Mouse (Mus musculus) stomach, postnatal 0 days (tissue): ENCODE measurements around the gene Bag3. TPM values are rescaled to one million over a fixed set of nuclear protein-coding genes. Genes with fewer than 3 reads are reported as not detected.
A peak's percentile ranks its signal among the peaks of the same experiment; 100 is the strongest.

Experiments
- ATAC-seq: fragments of 200-750 bp; cut with Nextera tagmentation; 2 replicates; pipeline ENCODE4 v1.8.0; 2017; ENCODE audit not compliant: low FRiP score, low TSS enrichment
- DNase-seq: peaks from one replicate; pipeline ENCODE4 v3.0.0-alpha.2; 2016; ENCODE audit warnings: low spot score
- H3K27ac ChIP-seq: fragments of 300-500 bp; sonication (generic); replicated peaks from 2 replicates; pipeline ENCODE4 v1.5.1; 2014; ENCODE audit warnings: mild to moderate bottlenecking, control low read depth
- H3K27me3 ChIP-seq: fragments of 300-500 bp; sonication (generic); 2 replicates; pipeline ENCODE4 v1.6.1; 2014; ENCODE audit warnings: low read length; ENCODE audit not compliant: control insufficient read depth, insufficient read depth
- H3K36me3 ChIP-seq: fragments of 300-500 bp; sonication (generic); 2 replicates; pipeline ENCODE4 v1.6.1; 2014; ENCODE audit warnings: low read length, mixed read lengths; ENCODE audit not compliant: control insufficient read depth, insufficient read depth
- H3K4me1 ChIP-seq: fragments of 300-500 bp; sonication (generic); replicated peaks from 2 replicates; pipeline ENCODE4 v1.6.1; 2014; ENCODE audit warnings: antibody characterized with exemption; ENCODE audit not compliant: control insufficient read depth, insufficient read depth
- H3K4me2 ChIP-seq: fragments of 300-500 bp; sonication (generic); replicated peaks from 2 replicates; pipeline ENCODE4 v1.6.1; 2014; ENCODE audit warnings: low read depth, mild to moderate bottlenecking, control low read depth, moderate library complexity
- H3K4me3 ChIP-seq: fragments of 300-500 bp; sonication (generic); 2 replicates; pipeline ENCODE4 v1.5.1; 2014; ENCODE audit warnings: low read depth, low read length, control low read depth
- H3K9ac ChIP-seq: fragments of 300-500 bp; sonication (generic); 2 replicates; pipeline ENCODE4 v1.6.1; 2014; ENCODE audit warnings: mild to moderate bottlenecking, low read length, control low read depth, mixed read lengths
- H3K9me3 ChIP-seq: fragments of 300-500 bp; sonication (generic); 2 replicates; pipeline ENCODE4 v1.6.1; 2016; ENCODE audit warnings: low read length; ENCODE audit not compliant: control insufficient read depth
- CTCF ChIP-seq: IDR thresholded peaks from 2 replicates; pipeline ENCODE4 v1.5.1; 2016; ENCODE audit warnings: antibody characterized with exemption, low read depth, mild to moderate bottlenecking, moderate library complexity
- EP300 ChIP-seq: optimal IDR thresholded peaks from 2 replicates; pipeline ENCODE3; 2016; ENCODE audit warnings: antibody characterized with exemption
- WGBS: fragments of 180-500 bp; shearing (Covaris S2); extraction: QIAGEN DNeasy Blood & Tissue Kit; methylation state at CpG from one replicate; pipeline ENCODE4 v1.1.7; 2014; 5-methylcytosine and 5-hydroxymethylcytosine counted together
- polyA plus RNA-seq: library from polyadenylated mRNA; unstranded; fragments of >200 nt; fragmentation: Nextera tagmentation; extraction: Ambion mirVana; gene quantifications from 2 replicates; pipeline ENCODE4 v1.2.1, GENCODE M21; 2015

Bag3 gene
- polyA plus RNA-seq, 1 experiment from 2014 or later: 17.7 TPM

DNA sequence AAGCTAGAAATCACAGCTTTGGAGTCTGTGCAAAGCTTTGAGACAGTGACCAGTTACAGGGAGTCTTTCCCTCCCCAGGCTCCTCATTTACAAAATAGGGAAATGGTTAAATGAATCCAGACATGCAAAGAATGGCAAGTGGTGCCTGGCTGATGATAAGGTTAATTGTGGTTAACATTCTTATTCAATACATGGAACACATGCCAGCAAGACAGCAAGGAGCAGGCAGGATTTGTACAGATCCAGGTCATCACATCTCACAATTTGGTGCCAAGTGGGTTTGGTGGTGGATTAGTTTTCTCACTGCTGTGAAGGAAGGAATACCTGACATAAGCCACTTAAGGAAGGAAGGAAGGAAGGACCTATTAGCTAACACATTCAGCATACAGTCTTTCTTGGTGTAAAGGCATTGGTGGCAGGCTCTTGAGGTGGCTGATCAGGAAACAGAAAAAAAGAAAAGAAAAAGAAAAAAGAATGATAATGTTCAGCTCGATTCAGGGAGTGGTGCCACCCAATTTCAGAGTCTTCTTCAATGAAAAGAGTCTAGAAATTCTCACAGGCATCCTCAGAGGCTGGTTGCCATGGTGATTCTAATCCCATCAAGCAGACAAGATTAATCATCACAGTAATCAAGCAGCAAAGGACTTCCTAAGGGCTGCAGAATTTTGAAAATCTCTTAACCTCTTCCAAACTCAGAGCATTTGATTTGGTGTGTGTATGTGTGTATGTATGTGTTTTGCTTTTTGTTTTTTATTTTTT lies 27.1 kb downstream of the Bag3 start:
- no peak overlapping the region for H3K27ac ChIP-seq
- WGBS: 24% methylated on average over 1 of the region's 1 CpGs
- no peaks in the 10 kb centered on the region for H3K9me3 ChIP-seq
- TF ChIP-seq EP300: no peak
- TF ChIP-seq CTCF: no peak
- H3K36me3 ChIP-seq: peaks cover 16% of the 10 kb centered on the region
- H3K4me1 ChIP-seq: peaks cover 2% of the 10 kb centered on the region; the same call in 1 of the 2 replicates
- no peak overlapping the region for H3K4me2 ChIP-seq
- H3K27me3 ChIP-seq: no peaks in the 10 kb centered on the region
- H3K9ac ChIP-seq: no peak overlapping the region
- ATAC-seq: no peak
- no peak for DNase-seq
- no peak overlapping the region for H3K4me3 ChIP-seq

DNA sequence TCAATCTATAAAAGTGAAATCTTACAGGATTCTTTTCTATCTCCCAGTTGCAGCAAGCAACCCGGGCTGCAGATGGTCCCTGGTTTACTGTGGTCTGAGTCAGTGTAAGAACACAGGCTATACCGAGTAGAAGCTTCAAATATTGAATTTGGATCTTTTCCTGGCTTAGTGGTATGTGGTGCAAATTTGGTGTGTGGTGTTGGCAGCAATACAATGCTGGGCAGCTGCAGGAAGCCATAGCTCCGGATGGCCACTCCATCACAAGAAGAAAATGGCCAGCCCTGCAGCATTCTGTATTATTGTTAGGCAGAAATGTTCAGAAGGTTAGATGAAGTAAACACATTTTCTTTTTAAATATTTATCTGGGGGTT lies 27.7 kb downstream of the Bag3 start:
- WGBS: 41% methylated on average over 3 of the region's 3 CpGs
- Histone ChIP-seq H3K27ac (no peak overlapping the region), H3K4me1 (peaks cover 2% of the 10 kb centered on the region; the same call in 1 of the 2 replicates), H3K9ac (no peak overlapping the region), H3K9me3 (no peaks in the 10 kb centered on the region), H3K4me2 (no peak overlapping the region), H3K36me3 (peaks cover 12% of the 10 kb centered on the region), H3K27me3 (no peaks in the 10 kb centered on the region), H3K4me3 (no peak overlapping the region)
- TF ChIP-seq CTCF (no peak), EP300 (no peak)
- no peak for ATAC-seq
- no peak for DNase-seq

DNA sequence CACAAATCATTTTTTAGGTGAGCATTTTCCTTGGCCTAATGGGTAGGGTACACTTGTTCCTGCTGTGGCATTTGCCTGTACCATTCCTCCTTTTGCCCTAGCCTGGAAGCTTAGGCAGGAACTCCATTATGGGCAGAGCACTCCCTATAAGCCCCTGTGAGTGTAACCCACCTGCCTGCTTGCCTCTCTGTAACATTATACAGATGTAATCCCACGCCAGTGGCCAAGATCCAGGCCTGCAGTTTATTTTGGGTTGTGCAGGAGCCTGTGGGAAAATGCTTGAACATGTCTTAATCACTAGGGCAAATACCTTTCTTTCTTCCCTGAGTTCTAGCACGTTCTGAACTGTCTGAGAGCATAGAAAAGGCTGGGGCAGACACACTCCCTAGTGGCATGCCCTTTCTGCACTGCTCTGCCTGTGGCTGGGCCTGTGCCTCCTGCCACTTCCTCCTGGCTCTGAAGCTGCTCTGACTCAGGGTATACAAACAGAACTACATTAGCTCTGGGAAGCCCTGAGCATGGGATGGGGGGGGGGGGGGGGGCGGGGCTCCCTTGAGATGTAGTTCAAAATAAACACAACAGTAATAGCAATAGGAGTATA lies 29.8 kb downstream of the Bag3 start:
- TF ChIP-seq EP300 (no peak), CTCF (peak; percentile 30; the same call in 1 of the 2 replicates)
- Histone ChIP-seq H3K27me3 (no peaks in the 10 kb centered on the region), H3K4me3 (no peak overlapping the region), H3K27ac (peak overlapping the region; percentile 71; the same call in 1 of the 2 replicates), H3K36me3 (peaks cover under 1% of the 10 kb centered on the region; the same call in 1 of the 2 replicates), H3K9ac (no peak overlapping the region), H3K9me3 (no peaks in the 10 kb centered on the region), H3K4me1 (peaks cover 2% of the 10 kb centered on the region; the same call in 1 of the 2 replicates), H3K4me2 (no peak overlapping the region)
- peak; percentile 94 for ATAC-seq
- DNase-seq: peak; percentile 73
- WGBS: 15% methylated on average over 3 of the region's 3 CpGs

DNA sequence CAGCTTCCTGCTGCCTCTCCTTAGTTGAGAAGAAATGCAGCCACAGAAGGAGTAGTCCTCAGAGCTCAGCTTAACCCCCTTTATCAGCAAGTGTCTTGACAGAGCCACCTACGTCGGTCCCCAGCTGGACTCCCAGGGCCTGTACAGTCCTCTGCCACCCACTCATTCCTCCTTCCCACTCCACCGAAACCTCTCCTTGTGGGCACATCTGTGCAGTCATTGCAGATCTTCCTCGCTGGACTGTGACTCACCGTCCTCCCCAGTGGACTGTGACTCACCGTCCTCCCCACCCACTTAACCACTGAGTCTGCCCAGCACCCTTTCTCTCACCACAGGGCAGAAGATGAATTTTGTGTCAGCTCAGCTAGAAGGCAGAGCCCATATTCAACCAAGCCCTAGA lies 31.1 kb downstream of the Bag3 start:
- Histone ChIP-seq H3K4me1 (peaks cover 2% of the 10 kb centered on the region; the same call in 1 of the 2 replicates), H3K36me3 (no peaks in the 10 kb centered on the region), H3K4me2 (no peak overlapping the region), H3K9ac (no peak overlapping the region), H3K4me3 (no peak overlapping the region), H3K9me3 (no peaks in the 10 kb centered on the region), H3K27ac (peak overlapping the region; percentile 59), H3K27me3 (no peaks in the 10 kb centered on the region)
- ATAC-seq: peak; percentile 70
- no peak for TF ChIP-seq EP300
- TF ChIP-seq CTCF: no peak
- DNase-seq: no peak
- whole genome bisulfite sequencing: 55% methylated on average over 6 of the region's 6 CpGs

DNA sequence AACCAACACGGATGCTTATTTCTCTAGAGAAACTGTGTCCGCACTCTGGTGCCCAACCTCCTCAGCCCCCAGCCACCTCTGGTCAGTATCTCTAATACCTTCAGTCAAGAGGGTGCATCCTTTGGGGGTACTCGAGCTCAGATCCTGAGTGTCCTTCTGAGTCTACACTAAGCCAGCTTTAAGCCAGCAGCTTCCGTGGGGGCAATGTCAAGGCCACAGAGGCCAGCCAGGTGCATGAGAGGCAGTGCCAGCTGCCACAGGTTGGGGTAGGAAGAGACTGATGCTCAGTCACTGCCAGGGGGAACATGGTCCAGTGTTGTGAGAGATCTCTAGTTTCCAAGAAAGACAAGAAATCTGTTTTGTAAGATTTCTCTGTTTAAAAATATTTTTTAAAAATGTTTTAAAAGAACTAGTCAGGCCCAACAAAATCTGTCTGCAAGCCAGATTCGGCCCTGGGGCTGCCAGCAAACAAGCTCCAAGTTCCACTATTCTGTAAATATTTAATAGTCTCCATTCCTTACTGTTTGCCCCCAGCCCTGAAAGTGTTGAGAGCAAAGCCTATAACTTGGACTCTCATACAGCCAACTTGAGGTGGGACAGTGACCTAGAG lies 31.8 kb downstream of the Bag3 start:
- Histone ChIP-seq H3K36me3 (no peaks in the 10 kb centered on the region), H3K4me1 (peaks cover 2% of the 10 kb centered on the region; the same call in 1 of the 2 replicates), H3K4me2 (no peak overlapping the region), H3K27ac (peak overlapping the region; percentile 24; the same call in 1 of the 2 replicates), H3K9me3 (no peaks in the 10 kb centered on the region), H3K9ac (no peak overlapping the region), H3K27me3 (no peaks in the 10 kb centered on the region), H3K4me3 (no peak overlapping the region)
- WGBS: 78% methylated on average over 5 of the region's 5 CpGs
- DNase-seq: no peak
- TF ChIP-seq EP300 (no peak), CTCF (no peak)
- no peak for ATAC-seq
